Mouse (Mus musculus) CH12.LX (cell line): ENCODE measurements around the gene Mkln1. TPM values are rescaled to one million over a fixed set of nuclear protein-coding genes. Genes with fewer than 3 reads are reported as not detected.

Source experiments
- DNase-seq: peaks from one replicate; pipeline ENCODE4 v3.0.0-alpha.2; 2013; ENCODE audit errors: extremely low read depth
- H3K27ac ChIP-seq: 2 replicates; pipeline ENCODE4 v1.5.1; 2012; ENCODE audit warnings: low read depth, mild to moderate bottlenecking, control low read depth, moderate library complexity; ENCODE audit not compliant: insufficient read depth
- H3K27me3 ChIP-seq: replicated peaks from 2 replicates; pipeline ENCODE3; 2012; ENCODE audit warnings: inconsistent platforms
- H3K36me3 ChIP-seq, 2 experiments: replicated peaks in 1 of 2; 2 replicates each; pipeline versions ENCODE3 to v1.6.1; 2012; ENCODE audit warnings: inconsistent platforms in 1 of 2, low read length in 1 of 2, mild to moderate bottlenecking in 1 of 2, mixed read lengths in 1 of 2, moderate library complexity in 1 of 2; ENCODE audit not compliant: control insufficient read depth in 1 of 2, insufficient read depth in 1 of 2
- H3K4me1 ChIP-seq, 2 experiments: 2 replicates each; pipeline ENCODE4 v1.6.1; 2012; ENCODE audit warnings: inconsistent platforms in 1 of 2, moderate library complexity in 1 of 2; ENCODE audit not compliant: insufficient read depth in 2 of 2, control insufficient read depth in 1 of 2
- H3K4me2 ChIP-seq: 2 replicates; pipeline ENCODE4 v1.6.1; 2012; ENCODE audit warnings: low read depth, mild to moderate bottlenecking, control low read depth; ENCODE audit not compliant: poor library complexity, insufficient read depth, severe bottlenecking
- H3K4me3 ChIP-seq, 3 experiments: fragments of 150-350 bp in 1 of 3; sonication (generic) in 1 of 3; replicated peaks in 1 of 3; 2 replicates each; pipeline versions ENCODE3 to v1.5.1; 2011 to 2012; ENCODE audit warnings: low read depth in 2 of 3, low read length in 2 of 3, mild to moderate bottlenecking in 2 of 3, moderate library complexity in 2 of 3, control low read depth in 1 of 3, improper control_type of control experiment in 1 of 3, inconsistent platforms in 1 of 3, mixed read lengths in 1 of 3; ENCODE audit not compliant: poor library complexity in 1 of 3
- H3K79me2 ChIP-seq: replicated peaks from 2 replicates; pipeline ENCODE4 v1.6.1; 2012; ENCODE audit warnings: mild to moderate bottlenecking, moderate library complexity; ENCODE audit not compliant: control insufficient read depth, poor library complexity, insufficient read depth, severe bottlenecking; ENCODE audit errors: extremely low read depth
- H3K9ac ChIP-seq: 2 replicates; pipeline ENCODE4 v1.6.1; 2012; ENCODE audit warnings: low read depth, mild to moderate bottlenecking, control low read depth, moderate library complexity; ENCODE audit not compliant: insufficient read depth
- H3K9me3 ChIP-seq: replicated peaks from 2 replicates; pipeline ENCODE3; 2012; ENCODE audit warnings: low read length, inconsistent platforms, mixed read lengths
- BHLHE40 ChIP-seq: IDR thresholded peaks from 2 replicates; pipeline ENCODE4 v1.6.1; 2011; ENCODE audit warnings: mild to moderate bottlenecking, low read depth, low read length, improper control_type of control experiment
- CHD1 ChIP-seq: IDR thresholded peaks from 2 replicates; pipeline ENCODE4 v1.6.1; 2012; ENCODE audit warnings: low read depth, low read length, improper control_type of control experiment, inconsistent platforms
- CHD2 ChIP-seq: IDR thresholded peaks from 2 replicates; pipeline ENCODE4 v1.6.1; 2011; ENCODE audit warnings: low read length, improper control_type of control experiment
- CTCF ChIP-seq, 2 experiments: IDR thresholded peaks in 1 of 2; conservative IDR thresholded peaks in 1 of 2; 2 replicates each; pipeline ENCODE4 v1.5.1; 2011 to 2012; ENCODE audit warnings: low read depth in 2 of 2, low read length in 2 of 2, improper control_type of control experiment in 1 of 2, inconsistent platforms in 1 of 2, mild to moderate bottlenecking in 1 of 2, moderate library complexity in 1 of 2
- E2F4 ChIP-seq: IDR thresholded peaks from 2 replicates; pipeline ENCODE4 v1.6.1; 2011; ENCODE audit warnings: low read depth, low read length, improper control_type of control experiment; ENCODE audit not compliant: insufficient replicate concordance
- EP300 ChIP-seq: IDR thresholded peaks from 2 replicates; pipeline ENCODE4 v1.6.1; 2011; ENCODE audit warnings: low read length, improper control_type of control experiment
- ETS1 ChIP-seq: conservative IDR thresholded peaks from 2 replicates; pipeline ENCODE4 v1.6.1; 2012; ENCODE audit warnings: low read depth, mild to moderate bottlenecking, inconsistent platforms, low read length, improper control_type of control experiment, moderate library complexity
- GABPA ChIP-seq: IDR thresholded peaks from 2 replicates; pipeline ENCODE4 v1.6.1; 2012; ENCODE audit warnings: low read depth, low read length, improper control_type of control experiment, inconsistent platforms; ENCODE audit not compliant: insufficient replicate concordance
- HCFC1 ChIP-seq: IDR thresholded peaks from 2 replicates; pipeline ENCODE4 v1.6.1; 2012; ENCODE audit warnings: low read depth, mild to moderate bottlenecking, inconsistent platforms, low read length, improper control_type of control experiment
- IRF4 ChIP-seq: IDR thresholded peaks from 2 replicates; pipeline ENCODE4 v1.6.1; 2014; ENCODE audit warnings: low read depth, mild to moderate bottlenecking, inconsistent platforms, low read length, improper control_type of control experiment
- JUND ChIP-seq: conservative IDR thresholded peaks from 2 replicates; pipeline ENCODE4 v1.6.1; 2011; ENCODE audit warnings: low read depth, low read length, improper control_type of control experiment
- MAZ ChIP-seq: IDR thresholded peaks from 2 replicates; pipeline ENCODE4 v1.6.1; 2012; ENCODE audit warnings: low read depth, mild to moderate bottlenecking, inconsistent platforms, low read length, improper control_type of control experiment, moderate library complexity
- MXI1 ChIP-seq: IDR thresholded peaks from 2 replicates; pipeline ENCODE4 v1.6.1; 2011; ENCODE audit warnings: mild to moderate bottlenecking, low read depth, low read length, improper control_type of control experiment
- MYC ChIP-seq: IDR thresholded peaks from 2 replicates; pipeline ENCODE4 v1.6.1; 2011; ENCODE audit warnings: low read depth, mild to moderate bottlenecking, improper control_type of control experiment, low read length
- NELFE ChIP-seq: IDR thresholded peaks from 2 replicates; pipeline ENCODE4 v1.6.1; 2011; ENCODE audit warnings: low read depth, low read length, improper control_type of control experiment
- NRF1 ChIP-seq: IDR thresholded peaks from 2 replicates; pipeline ENCODE4 v1.6.1; 2014; ENCODE audit warnings: low read depth, mild to moderate bottlenecking, inconsistent platforms, low read length, improper control_type of control experiment, moderate library complexity
- POLR2A ChIP-seq: IDR thresholded peaks from 2 replicates; pipeline ENCODE4 v1.6.1; 2011; ENCODE audit warnings: low read depth, mild to moderate bottlenecking, improper control_type of control experiment, low read length
- POLR2AphosphoS2 ChIP-seq: IDR thresholded peaks from 2 replicates; pipeline ENCODE4 v1.6.1; 2011; ENCODE audit warnings: low read depth, low read length, improper control_type of control experiment
- SIN3A ChIP-seq: IDR thresholded peaks from 2 replicates; pipeline ENCODE4 v1.6.1; 2012; ENCODE audit warnings: low read length, improper control_type of control experiment, inconsistent platforms
- TBP ChIP-seq: conservative IDR thresholded peaks from 2 replicates; pipeline ENCODE4 v1.6.1; 2011; ENCODE audit warnings: low read depth, low read length, improper control_type of control experiment
- TCF12 ChIP-seq: IDR thresholded peaks from 2 replicates; pipeline ENCODE4 v1.6.1; 2014; ENCODE audit warnings: low read depth, mild to moderate bottlenecking, inconsistent platforms, low read length, improper control_type of control experiment
- UBTF ChIP-seq: IDR thresholded peaks from 2 replicates; pipeline ENCODE4 v1.6.1; 2012; ENCODE audit warnings: low read depth, mild to moderate bottlenecking, inconsistent platforms, low read length, improper control_type of control experiment, moderate library complexity
- USF1 ChIP-seq: IDR thresholded peaks from 2 replicates; pipeline ENCODE4 v1.6.1; 2014; ENCODE audit warnings: low read depth, mild to moderate bottlenecking, inconsistent platforms, low read length, improper control_type of control experiment
- ZNF384 ChIP-seq: IDR thresholded peaks from 2 replicates; pipeline ENCODE4 v1.6.1; 2012; ENCODE audit warnings: low read depth, low read length, improper control_type of control experiment, inconsistent platforms
- dilution Hi-C: fragments of 300-500 bp; cut with MboI; formaldehyde crosslinking; loops from 2 replicates; pipeline ENCODE4 v1.14.3; 2020; ENCODE audit warnings: low sequenced_read_pairs; ENCODE audit not compliant: extremely low pct_unique_long_range_greater_than_20kb, extremely low pct_ligation_motif_present
- in situ Hi-C: fragments of 300-500 bp; cut with MboI; formaldehyde crosslinking; loops from 3 replicates; pipeline ENCODE4 v1.14.3; 2019; ENCODE audit warnings: low sequenced_read_pairs, low pct_ligation_motif_present, low pct_unique_long_range_greater_than_20kb, mixed read lengths
- polyA plus RNA-seq: library from polyadenylated mRNA; unstranded; fragments of >175 nt; gene quantifications from 2 replicates; pipeline ENCODE4 v1.2.1, GENCODE M21; 2012; ENCODE audit warnings: low read depth; ENCODE audit not compliant: insufficient read length
- total RNA-seq, 2 experiments: library from RNA; depleted of rRNA; stranded (reverse); fragments of 300-350 nt in 1 of 2; fragments of >200 nt in 1 of 2; gene quantifications; 2 replicates each; pipeline ENCODE4 v1.2.3; 2012 to 2014

The Mkln1 gene
- total and polyA plus RNA-seq, 3 experiments, result 79.6 to 127 (median 115) TPM

- H3K9me3 ChIP-seq, result no peaks in the 10 kb centered on the region
- in situ Hi-C loops (no loop called here), dilution Hi-C loops (no loop called here)
- no peak overlapping the region for H3K27ac ChIP-seq
- H3K4me1 ChIP-seq, result peaks cover 0 to 10% of the 10 kb centered on the region in 2 experiments; a peak in 1 of 4 replicates
- H3K79me2 ChIP-seq, result no peaks in the 10 kb centered on the region
- no peak overlapping the region for H3K9ac ChIP-seq
- H3K4me3 ChIP-seq, result no peak overlapping the region
- no peak for DNase-seq
- H3K27me3 ChIP-seq, result no peaks in the 10 kb centered on the region
- TF ChIP-seq POLR2AphosphoS2 (no peak), CTCF (conservative IDR thresholded peaks at IDR 0.05 in 1 of 2, IDR thresholded peaks at IDR 0.05 in 1 of 2; ENCODE audit: low read depth in 2 of 2, low read length in 2 of 2) (no peak), ETS1 (no peak), USF1 (no peak), IRF4 (no peak), GABPA (no peak), EP300 (no peak), MXI1 (no peak), ZNF384 (no peak), SIN3A (no peak), CHD1 (no peak), POLR2A (no peak), NRF1 (no peak), UBTF (no peak), CHD2 (no peak)
- H3K4me2 ChIP-seq, result no peak overlapping the region
- no peaks in the 10 kb centered on the region for H3K36me3 ChIP-seq
These were observed 27.4 kb upstream of the Mkln1 start for GRCm38 (mm10) chr6:31371140-31371539.

- Histone ChIP-seq H3K27me3 (no peaks in the 10 kb centered on the region), H3K36me3 (no peaks in the 10 kb centered on the region), H3K9me3 (no peaks in the 10 kb centered on the region), H3K4me3 (no peak overlapping the region), H3K79me2 (no peaks in the 10 kb centered on the region), H3K27ac (no peak overlapping the region), H3K4me2 (no peak overlapping the region), H3K4me1 (peaks cover 0 to 14% of the 10 kb centered on the region in 2 experiments; a peak in 2 of 4 replicates), H3K9ac (no peak overlapping the region)
- in situ Hi-C loops, result no loop called here
- TF ChIP-seq NELFE (no peak), MYC (no peak), USF1 (no peak), SIN3A (no peak), POLR2AphosphoS2 (no peak), JUND (no peak), GABPA (no peak), BHLHE40 (no peak), MAZ (no peak), E2F4 (no peak), TCF12 (no peak), TBP (no peak), HCFC1 (no peak)
- no peak for DNase-seq
- dilution Hi-C loops, result no loop called here
These were observed 25.9 kb upstream of the Mkln1 start for GRCm38 (mm10) chr6:31372620-31373019.
